Comparison of ENCODE assay signal across 7 mouse cellular contexts in genomic region chr9:72274677-72275076, GRCm38 (mm10). TPM values are rescaled to one million over a fixed set of nuclear protein-coding genes. Genes with fewer than 3 reads are reported as not detected.
A peak's percentile ranks its signal among the peaks of the same experiment; 100 is the strongest.
DNase-seq lines count a peak whose midpoint lies in the region; ATAC-seq lines count a peak whose summit lies in the region.

TSS of gene Zfp280d (plus strand) at chr9:72274860.

- no peaks in the 10 kb centered on the region for H3K4me1 ChIP-seq in embryonic facial prominence, embryonic 11.5 days (ENCODE audit: control insufficient read depth, insufficient read depth, low read length)
- H3K4me1 ChIP-seq in limb, embryonic 11.5 days (ENCODE audit: control insufficient read depth, insufficient read depth, low read length): no peaks in the 10 kb centered on the region
- H3K4me1 ChIP-seq in midbrain, embryonic 14.5 days (ENCODE audit: control insufficient read depth, insufficient read depth, low read length): peaks cover 9% of the 10 kb centered on the region

- no peaks in the 10 kb centered on the region; the same call in 1 of the 2 replicates for H3K36me3 ChIP-seq in embryonic facial prominence, embryonic 11.5 days (replicated peaks; ENCODE audit: control insufficient read depth, insufficient read depth, low read depth, low read length)
- no peaks in the 10 kb centered on the region for H3K36me3 ChIP-seq in limb, embryonic 11.5 days (ENCODE audit: control insufficient read depth, insufficient read depth, low read length)
- H3K36me3 ChIP-seq in midbrain, embryonic 14.5 days (ENCODE audit: control insufficient read depth, insufficient read depth, low read length): no peaks in the 10 kb centered on the region

- no peaks in the 10 kb centered on the region for H3K9me3 ChIP-seq in embryonic facial prominence, embryonic 11.5 days (replicated peaks; ENCODE audit: control insufficient read depth, low read length)
- no peaks in the 10 kb centered on the region for H3K9me3 ChIP-seq in limb, embryonic 11.5 days (ENCODE audit: control insufficient read depth, low read length)
- no peaks in the 10 kb centered on the region for H3K9me3 ChIP-seq in midbrain, embryonic 14.5 days (ENCODE audit: control insufficient read depth, low read length)

- H3K27ac ChIP-seq in embryonic facial prominence, embryonic 11.5 days (replicated peaks; ENCODE audit: low read depth, low read length): peak within 1 kb of the TSS; percentile 98
- peak within 1 kb of the TSS; percentile 99 for H3K27ac ChIP-seq in limb, embryonic 11.5 days (replicated peaks; ENCODE audit: low read depth, low read length)
- H3K27ac ChIP-seq in midbrain, embryonic 14.5 days (replicated peaks; ENCODE audit: low read depth, low read length): peak within 1 kb of the TSS; percentile 100

- peak within 1 kb of the TSS; percentile 62 for H3K4me2 ChIP-seq in embryonic facial prominence, embryonic 11.5 days (ENCODE audit: low read depth, low read length)
- H3K4me2 ChIP-seq in limb, embryonic 11.5 days (ENCODE audit: low read depth, severe bottlenecking): peak within 1 kb of the TSS; percentile 77
- H3K4me2 ChIP-seq in midbrain, embryonic 14.5 days (ENCODE audit: low read length): peak within 1 kb of the TSS; percentile 81

- H3K9ac ChIP-seq in embryonic facial prominence, embryonic 11.5 days (replicated peaks; ENCODE audit: low read length): peak within 1 kb of the TSS; percentile 97
- peak within 1 kb of the TSS; percentile 98 for H3K9ac ChIP-seq in limb, embryonic 11.5 days (ENCODE audit: low read length)
- H3K9ac ChIP-seq in midbrain, embryonic 14.5 days (replicated peaks; ENCODE audit: low read length): peak within 1 kb of the TSS; percentile 97

- WGBS in embryonic facial prominence, embryonic 11.5 days: 1% methylated on average over 38 of the region's 57 CpGs
- whole genome bisulfite sequencing in limb, embryonic 11.5 days: under 1% methylated on average over 41 of the region's 57 CpGs
- WGBS in midbrain, embryonic 14.5 days: 1% methylated on average over 51 of the region's 57 CpGs

- peak; percentile 98 for ATAC-seq in embryonic facial prominence, embryonic 11.5 days (replicated peaks; ENCODE audit: insufficient number of reproducible peaks, low FRiP score, low TSS enrichment, low read depth)
- peak; percentile 98 for ATAC-seq in limb, embryonic 11.5 days (ENCODE audit: insufficient number of reproducible peaks, low FRiP score, low TSS enrichment, low read depth)
- ATAC-seq in midbrain, embryonic 14.5 days (ENCODE audit: low FRiP score, low TSS enrichment): peak; percentile 97

- H3K27me3 ChIP-seq in embryonic facial prominence, embryonic 11.5 days (ENCODE audit: control insufficient read depth, insufficient read depth, low read length): no peaks in the 10 kb centered on the region
- no peaks in the 10 kb centered on the region for H3K27me3 ChIP-seq in limb, embryonic 11.5 days (ENCODE audit: control insufficient read depth, insufficient read depth, low read length)
- H3K27me3 ChIP-seq in midbrain, embryonic 14.5 days (ENCODE audit: control insufficient read depth, insufficient read depth, low read length): no peaks in the 10 kb centered on the region

- DNase-seq in adrenal gland, postnatal 14 days: peak; percentile 95
- peak; percentile 92 for DNase-seq in embryonic facial prominence, embryonic 11.5 days (ENCODE audit: low spot score)
- peak; percentile 99 for DNase-seq in heart, adult 11 months
- DNase-seq in kidney, adult 18-20 months: peak; percentile 90
- DNase-seq in limb, embryonic 11.5 days (ENCODE audit: low spot score): peak; percentile 93
- peak; percentile 96 for DNase-seq in midbrain, embryonic 14.5 days
- DNase-seq in spleen, adult 18-20 months: peak; percentile 84 to 85

- peak within 1 kb of the TSS; percentile 68 for H3K4me3 ChIP-seq in embryonic facial prominence, embryonic 11.5 days (ENCODE audit: low read depth, low read length)
- peak within 1 kb of the TSS; percentile 67 for H3K4me3 ChIP-seq in limb, embryonic 11.5 days (ENCODE audit: low read depth, low read length)
- H3K4me3 ChIP-seq in midbrain, embryonic 14.5 days (replicated peaks; ENCODE audit: low read depth, low read length): peak within 1 kb of the TSS; percentile 62

RNA-seq across cellular contexts. Expression of gene Zfp280d, which starts in this region (rescaled TPM):
- 30.0 and 38.0 TPM in 2 replicates for total RNA-seq in adrenal gland, postnatal 14 days (2021)
- polyA plus RNA-seq in embryonic facial prominence, embryonic 11.5 days (2014; fragmentation: Nextera tagmentation; extraction: Ambion mirVana): 53.6 and 54.5 TPM in 2 replicates
- polyA plus RNA-seq in limb, embryonic 11.5 days (2014; fragmentation: Nextera tagmentation; extraction: Ambion mirVana): 53.1 and 60.1 TPM in 2 replicates
- 46.7 and 53.3 TPM in 2 replicates for polyA plus RNA-seq in midbrain, embryonic 14.5 days (2014; fragmentation: Nextera tagmentation; extraction: Ambion mirVana)

Comparison
In these comparisons a context has a peak if more than half of its experiments do, and no peak if none do; other contexts are left out.
1. Peak in every context shown above with its lines: DNase-seq, ATAC-seq, H3K4me3 ChIP-seq and H3K27ac ChIP-seq.